Mouse (Mus musculus) left cerebral cortex, postnatal 36 days (tissue): ENCODE measurements at regions not wholly inside any gene's neighbourhood (a gene's known extent, or its start where the extent isn't known, plus 50 kb on each side); places are given as distances from the start of the nearest gene placed in this dataset.

Source experiments
- DNase-seq, 2 experiments: peaks; one replicate each; pipeline ENCODE4 v3.0.0; 2021 to 2022; ENCODE audit warnings: low spot score in 2 of 2, mixed read lengths in 1 of 2
- intact Hi-C: fragments of 180-260 bp; cut with DNase I; formaldehyde crosslinking; loops from one replicate; pipeline ENCODE4 v1.15.1; 2025

DNA sequence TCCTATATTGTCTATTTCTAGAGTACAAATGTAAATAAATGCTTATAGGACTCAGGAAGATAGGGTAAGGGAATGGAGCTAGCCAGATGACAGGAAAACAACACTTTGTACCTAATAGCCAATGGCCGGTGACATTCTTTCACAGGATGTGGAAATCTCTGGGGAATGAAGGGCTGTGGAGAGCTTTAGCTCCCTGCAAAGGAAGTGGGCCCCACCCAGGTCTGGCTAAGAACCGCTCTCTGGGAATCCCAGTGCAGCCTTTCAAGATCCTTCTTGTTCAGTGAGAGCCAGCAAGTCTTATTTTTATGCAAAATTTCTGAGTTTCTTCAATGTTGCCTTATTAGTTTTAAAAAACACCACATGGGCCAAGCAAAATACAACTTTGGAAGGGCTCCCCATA is 54.7 kb upstream of the Pappa2 start:
- DNase-seq: no peak
- intact Hi-C loops: no loop called here

DNA sequence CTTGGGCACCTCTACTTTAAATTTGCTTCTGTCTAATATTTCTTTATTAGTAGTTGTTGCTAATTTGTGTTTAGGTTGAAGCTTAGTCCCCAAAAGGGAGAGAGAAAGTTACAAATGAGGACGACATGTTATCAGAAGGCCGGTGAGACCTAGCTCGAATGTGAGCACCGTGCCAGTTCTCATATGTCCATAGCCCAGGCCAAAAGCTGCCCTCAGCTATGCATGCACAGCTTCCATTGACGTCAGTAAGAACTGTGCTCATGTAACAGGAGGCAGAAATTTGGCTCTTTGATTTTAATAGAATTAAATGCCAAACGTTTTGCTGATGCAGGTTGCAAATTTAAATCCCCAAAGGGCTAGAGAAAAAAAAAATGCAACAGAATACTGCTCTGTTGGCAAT is 56.1 kb upstream of the Pappa2 start:
- intact Hi-C loops: no loop called here
- no peak for DNase-seq

DNA sequence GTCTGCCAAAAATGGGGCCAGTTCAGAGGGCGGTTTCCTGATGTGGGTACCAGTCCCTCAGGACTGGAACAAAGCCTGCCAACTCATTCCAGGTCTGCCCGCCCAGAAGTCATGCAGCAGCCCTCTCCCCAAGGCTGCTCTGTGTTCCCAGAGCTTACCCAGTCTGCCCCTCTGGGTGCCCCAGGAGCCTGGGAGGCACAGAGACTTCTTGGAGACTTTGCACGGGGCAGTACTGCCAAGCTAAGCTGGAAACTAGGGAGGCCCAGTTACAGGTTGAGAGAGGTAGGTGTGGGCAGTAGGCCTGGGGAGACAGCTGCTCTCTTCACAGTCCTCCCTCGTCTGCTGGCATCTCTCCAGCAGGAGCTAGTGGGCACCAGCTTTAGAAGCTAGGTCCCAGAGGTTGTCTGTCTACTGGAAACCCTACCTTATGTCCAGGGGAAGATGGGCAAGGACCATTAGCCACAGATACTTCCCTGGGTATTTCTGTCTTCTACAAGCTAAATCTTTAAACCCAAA is 65.6 kb upstream of the Pappa2 start:
- intact Hi-C loops: no loop called here
- no peak for DNase-seq

DNA sequence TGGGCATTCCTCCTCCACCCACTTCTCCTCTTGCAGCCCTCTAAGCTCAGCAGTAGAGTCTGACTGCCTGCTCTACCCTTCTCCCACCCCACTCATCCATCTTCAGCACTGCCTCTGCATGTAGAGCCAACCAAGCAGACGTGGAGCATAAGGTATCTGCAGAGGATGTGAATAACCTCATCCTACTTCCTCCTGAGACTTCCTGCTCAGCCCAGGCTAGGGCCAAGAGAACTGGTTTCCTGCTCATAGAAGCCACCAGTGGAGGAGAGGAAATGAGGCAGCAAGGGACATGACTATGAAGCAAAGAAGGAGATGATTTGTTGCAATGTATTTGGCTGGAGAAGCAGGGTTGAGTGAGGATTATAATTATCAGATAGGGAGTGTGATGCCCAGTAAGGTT is 84.7 kb upstream of the Pappa2 start:
- peak in 1 of 2 experiments; percentile 4 for DNase-seq
- intact Hi-C loops: no loop called here

DNA sequence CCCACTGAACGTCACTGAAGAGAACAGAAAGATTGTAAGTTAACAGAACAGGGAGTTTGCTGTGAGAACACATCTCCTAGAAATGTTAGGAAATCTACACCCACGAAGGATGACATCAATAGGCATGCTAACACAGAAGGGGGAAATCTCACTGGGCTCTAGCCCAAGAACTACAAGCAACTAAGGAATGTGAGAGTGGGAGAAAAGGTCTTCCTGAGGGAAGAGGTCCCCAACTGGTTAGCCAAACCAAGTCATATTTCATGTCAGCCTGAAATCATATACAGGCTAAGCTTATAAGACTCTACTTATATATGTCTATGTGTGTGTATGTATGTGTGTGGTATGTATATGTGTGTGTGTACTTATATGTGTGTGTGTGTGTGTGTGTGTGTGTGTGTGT is 118.9 kb upstream of the Pappa2 start:
- DNase-seq: no peak
- intact Hi-C loops: no loop called here

DNA sequence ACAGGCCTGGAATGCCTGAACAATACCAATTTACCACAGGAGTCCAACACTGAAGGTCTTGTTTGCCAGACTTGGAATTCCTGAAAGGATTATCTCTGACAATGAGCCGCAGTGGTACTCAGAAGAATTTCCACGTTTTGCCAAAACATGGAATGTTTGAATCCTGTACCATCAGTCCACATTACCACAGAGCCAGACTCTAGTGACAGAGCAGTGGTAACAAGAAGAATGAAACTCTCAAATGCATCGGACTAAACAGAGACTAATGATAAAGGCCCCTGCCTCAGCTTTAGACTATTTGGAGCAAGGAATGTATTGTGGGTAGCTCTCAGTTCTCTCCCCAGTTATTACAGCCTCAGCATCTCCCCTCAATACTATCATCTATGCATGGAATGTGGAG is 109.9 kb upstream of the Cop1 start:
- intact Hi-C loops: no loop called here
- DNase-seq: no peak

DNA sequence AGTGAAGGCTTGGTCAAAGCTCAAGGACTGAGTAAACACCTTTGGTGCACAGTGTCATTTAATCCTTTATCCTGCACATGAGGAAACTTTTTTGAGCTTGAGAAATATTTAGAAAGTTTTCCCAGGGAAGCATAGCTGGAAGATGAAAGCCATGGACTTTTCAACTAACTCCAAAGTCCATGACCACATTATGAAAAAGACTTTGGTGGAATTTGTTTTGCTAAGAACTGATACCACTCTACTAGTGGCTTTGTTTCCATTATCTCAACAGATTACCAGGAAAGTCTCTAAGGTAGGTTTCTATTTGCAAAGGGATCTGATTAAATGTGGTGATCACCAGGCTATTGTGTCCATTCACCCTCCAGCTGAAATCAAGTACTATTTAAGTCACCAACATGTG is 107.2 kb upstream of the Cop1 start:
- no peak for DNase-seq
- intact Hi-C loops: no loop called here

DNA sequence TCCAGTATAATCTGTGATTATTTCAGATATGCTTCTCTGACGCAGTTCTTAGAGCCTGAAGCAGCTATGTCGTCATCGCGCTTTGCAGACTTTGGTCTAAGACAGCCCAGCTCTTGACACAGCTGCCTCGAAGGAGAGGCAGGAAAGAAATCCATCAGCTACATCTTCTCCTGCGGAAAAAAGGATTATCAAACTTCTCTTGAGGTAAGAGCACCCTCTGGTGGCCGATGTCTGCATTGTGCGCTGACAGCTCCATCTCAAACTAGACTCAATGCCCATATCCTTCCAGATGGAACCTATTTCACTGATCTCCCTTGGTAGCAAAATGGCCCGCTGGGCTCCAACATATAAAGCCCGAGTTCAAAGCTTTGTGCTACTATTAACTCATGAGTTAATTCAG is 96.8 kb upstream of the Cop1 start:
- intact Hi-C loops: loop anchor here (1.0 to 5.0 kb wide), 3 partner anchors 182 to 468 kb away; no protein-coding TSS in a partner anchor
- DNase-seq: peak; percentile 70 to 80

DNA sequence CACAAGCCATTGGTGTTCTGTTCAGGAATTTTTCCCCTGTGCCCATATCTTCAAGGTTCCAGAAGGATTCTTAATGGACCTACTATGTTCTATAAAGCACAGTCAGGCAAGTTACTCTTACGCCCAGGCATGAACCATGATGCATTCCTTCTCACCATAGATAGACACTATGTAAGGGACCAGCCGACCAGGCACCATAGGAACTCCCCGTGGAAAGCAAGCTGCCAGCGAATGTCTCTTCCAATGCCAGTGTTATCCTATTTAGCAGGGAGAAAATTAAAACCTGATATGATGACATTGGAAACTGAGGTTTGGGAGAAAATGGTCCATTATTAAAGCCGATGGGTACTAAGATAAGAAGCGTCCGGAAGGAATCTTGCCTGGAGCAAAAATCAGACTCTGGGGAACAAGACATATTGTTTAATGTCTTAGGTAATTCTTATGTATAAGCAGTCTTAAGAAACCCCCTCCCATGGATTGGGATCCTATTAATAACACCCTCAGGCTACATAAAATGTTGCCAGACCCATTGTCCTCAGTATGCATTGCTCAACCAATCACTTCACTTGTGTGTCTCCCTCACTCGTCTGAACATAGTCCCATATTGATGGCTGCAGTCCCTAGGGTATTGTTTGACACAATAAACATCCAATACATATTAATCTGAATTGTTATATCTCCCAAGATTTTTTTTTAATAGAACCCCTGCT is 84.2 kb upstream of the Cop1 start:
- intact Hi-C loops: no loop called here
- no peak for DNase-seq

DNA sequence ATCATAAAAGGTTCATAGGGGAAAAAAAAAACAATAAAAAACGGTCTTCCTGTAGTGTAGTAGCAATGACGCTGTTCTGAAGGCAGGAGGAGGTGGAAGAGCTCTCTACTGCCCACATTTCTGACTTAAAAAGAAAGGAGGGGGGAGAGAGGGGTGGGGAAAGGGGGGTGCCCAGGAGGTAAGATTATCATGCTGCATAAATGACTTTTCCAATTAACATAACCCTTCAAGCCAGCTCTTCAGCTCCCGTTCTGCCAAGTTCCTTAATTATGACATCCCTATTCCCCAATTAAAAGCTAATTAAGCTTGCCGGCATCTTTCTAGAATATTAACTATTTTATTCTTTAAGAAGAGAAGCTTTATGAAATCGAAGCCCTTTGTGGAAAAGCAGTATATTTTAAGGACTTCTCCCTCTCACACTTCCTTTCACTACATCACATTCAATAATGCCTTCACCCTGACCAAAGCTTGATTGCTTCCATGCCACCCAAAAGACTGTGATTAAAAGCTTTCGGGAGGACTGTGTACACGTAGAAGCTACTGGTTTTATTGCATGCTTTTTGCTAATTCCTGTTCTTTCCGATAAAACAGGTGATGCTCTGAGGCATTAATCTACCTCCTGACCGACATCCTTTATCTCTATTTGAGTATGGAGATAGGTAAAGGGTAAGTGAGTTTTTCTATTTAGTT is 83.5 kb upstream of the Cop1 start:
- no peak for DNase-seq
- intact Hi-C loops: no loop called here

DNA sequence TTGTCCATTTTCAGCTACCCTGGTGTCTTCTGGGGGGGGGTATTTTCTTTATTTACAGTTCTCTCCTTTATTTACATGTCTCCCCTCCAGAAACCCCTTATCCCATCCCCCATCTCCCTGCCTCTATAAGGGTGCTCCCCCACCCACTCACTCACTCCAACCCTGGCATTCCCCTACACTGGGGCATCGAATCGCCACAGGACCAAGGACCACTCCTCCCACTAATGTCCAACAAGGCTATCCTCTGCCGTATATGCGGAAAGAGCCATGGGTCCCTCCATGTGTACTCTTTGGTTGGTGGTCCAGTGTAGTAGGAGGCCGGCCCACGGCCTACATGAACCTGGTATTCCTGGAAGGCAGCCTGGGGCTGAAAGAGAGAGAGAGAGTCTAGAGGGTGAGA is 82.9 kb upstream of the Cop1 start:
- intact Hi-C loops: no loop called here
- DNase-seq: no peak

DNA sequence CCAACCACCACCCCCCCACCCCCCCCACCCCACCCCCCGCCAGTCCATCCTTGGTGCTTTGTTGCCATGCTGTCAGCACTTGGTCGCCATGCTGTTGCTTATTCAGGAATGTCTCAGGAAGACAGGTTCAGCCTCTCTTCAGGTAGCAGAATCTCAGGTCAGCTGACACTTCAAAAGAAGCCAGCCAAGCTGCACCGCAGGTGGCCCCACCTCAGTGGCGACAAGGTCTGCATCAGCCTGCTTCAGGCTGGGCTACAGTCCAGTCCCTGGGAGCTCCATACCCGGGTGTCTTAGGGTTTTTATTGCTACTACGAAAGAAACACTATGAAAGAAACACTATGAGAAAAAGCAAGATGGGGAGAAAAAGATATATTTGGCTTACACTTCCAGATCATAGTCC is 82.4 kb upstream of the Cop1 start:
- intact Hi-C loops: no loop called here
- no peak for DNase-seq

DNA sequence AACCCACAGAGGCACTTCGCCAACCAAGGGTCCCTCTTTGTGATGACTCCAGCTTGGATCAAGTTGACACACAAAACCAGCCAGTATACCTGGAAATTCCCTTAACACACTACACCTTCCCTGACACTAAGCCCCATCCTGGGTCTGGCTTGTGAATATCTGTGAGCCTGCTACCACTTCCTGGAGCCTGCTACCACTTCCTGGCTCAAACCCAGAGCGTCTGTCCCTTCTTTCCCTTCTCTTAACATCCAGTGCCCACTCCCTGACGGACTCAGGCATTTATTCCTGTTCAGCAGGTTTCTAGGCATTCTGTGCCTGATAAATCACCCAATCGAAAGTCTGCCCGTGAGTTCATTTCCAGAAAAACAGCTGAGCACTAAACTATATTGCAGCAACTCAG is 81.8 kb upstream of the Cop1 start:
- DNase-seq: no peak
- intact Hi-C loops: no loop called here

DNA sequence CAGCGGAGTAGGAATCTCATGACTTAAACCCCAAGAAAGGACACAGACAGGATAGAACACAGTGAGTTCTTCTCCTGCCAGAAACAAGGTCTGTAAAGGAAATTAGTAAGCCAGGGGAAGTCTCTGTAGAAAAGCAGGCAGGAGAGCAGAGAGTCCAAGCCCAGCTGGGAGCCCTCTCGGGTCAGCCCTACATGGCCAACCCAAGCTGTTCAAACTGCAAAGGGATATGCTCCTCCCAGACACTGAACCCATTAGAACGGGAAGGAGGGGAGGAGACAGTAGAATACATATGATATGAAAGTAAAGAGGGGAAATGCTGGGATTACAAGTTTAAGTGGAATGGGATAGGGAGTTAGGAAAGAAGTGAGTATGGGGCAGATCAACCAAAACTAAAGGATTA is 75.7 kb upstream of the Cop1 start:
- no peak for DNase-seq
- intact Hi-C loops: no loop called here

DNA sequence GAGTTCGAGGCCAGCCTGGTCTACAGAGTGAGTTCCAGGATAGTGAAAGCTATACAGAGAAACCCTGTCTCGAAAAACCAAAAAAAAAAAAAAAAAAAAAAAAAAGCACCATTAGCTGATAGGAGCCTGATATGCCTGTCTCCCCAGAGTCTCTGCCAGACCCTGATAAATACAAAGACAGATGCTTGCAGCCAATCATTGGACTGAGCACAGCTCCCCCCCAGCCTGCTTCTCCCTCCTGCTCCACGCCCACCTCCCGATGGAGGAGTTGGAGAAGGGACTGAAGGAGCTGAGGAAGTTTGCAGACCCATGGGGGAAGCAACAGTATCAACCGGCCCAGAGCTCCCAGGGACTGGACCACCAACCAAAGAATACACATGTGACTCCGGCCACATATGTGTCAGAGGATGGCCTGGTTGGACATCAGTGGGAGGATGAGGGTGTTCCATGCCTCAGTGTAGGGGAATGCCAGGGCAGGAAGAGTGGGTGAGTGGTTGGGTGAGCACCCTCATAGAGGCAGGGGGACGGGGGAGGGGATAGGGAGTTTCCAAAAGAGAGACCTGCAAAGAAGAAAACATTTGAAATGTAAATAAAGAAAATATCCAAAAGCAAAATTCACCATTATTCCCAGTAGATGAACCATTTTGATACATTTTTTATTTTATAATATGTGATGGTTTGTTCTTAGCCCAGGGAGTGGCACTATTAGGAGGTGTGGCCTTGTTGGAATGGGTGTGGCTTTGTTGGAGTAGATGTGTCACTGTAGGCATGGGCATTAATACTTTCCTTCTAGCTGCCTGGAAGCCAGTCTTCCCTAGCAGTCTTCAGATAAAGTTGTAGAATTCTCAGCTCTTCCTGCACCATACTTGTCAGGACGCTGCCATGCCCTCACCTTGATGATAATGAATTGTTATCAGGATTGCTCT is 71.8 kb upstream of the Cop1 start:
- DNase-seq: no peak
- intact Hi-C loops: no loop called here

DNA sequence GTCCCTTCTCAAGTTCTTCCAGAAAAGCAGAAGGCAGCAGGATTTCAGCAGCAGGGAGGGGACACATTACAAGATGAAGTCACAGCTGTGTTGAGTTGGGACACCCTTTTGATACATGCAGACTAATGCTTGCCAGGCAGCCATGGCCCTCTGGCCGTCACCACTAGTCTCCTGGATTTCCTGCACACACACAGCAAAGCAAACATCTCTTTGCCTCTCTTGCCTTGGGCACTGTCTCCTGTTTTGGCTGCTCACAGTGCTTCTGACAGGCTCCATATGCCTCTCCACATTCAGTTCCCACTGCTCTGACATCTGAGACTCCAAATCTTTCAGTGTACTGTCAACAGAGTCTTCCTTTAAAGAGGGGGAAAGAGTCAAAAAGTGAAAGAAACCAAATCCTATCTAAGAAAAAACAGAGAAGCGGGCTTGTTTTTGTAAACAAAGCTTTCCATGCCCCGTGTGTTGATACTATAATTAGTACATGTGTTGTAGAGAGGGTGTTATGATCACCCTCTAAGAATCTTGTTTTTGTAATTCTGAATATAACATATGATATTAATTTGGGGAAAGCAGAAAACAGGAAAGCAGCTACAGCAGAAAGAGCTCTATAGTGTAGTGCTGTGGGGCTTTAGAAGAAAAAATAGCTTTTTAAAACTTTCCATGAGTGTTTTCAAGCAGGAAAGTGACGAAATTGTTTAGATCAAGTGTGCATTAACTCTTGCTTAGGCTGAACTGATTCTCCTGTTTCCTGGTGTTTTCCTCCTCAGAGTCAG is 68.8 kb upstream of the Cop1 start:
- intact Hi-C loops: no loop called here
- DNase-seq: peak in 1 of 2 experiments; percentile 10

DNA sequence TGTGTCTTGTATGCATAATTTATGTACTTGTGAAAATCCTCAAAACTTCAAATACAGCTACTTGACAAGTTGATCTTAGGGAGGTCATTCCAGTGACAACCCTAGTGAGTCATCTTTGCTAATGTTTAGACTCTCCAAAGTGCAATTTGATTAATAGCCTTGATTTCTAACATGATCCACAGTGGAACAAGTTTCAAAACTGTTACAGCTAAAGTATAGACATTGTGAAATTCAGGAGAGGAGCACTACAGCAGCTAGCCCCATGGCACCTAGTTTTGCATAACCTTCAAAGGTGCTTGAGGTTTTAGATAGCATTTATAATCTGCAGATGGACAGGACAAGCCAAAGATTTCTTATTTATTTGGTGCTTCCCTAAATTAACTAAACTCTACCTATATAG is 50.1 kb upstream of the Cop1 start:
- intact Hi-C loops: no loop called here
- no peak for DNase-seq
